Mouse (Mus musculus) MEL (cell line): ENCODE data around the gene Acad10.

Experiments
- BHLHE40 ChIP-seq: IDR thresholded peaks from 2 replicates; pipeline ENCODE4 v1.6.1; 2012; ENCODE audit warnings: low read depth, mild to moderate bottlenecking, inconsistent platforms, low read length, improper control_type of control experiment, borderline replicate concordance
- ELF1 ChIP-seq: IDR thresholded peaks from 2 replicates; pipeline ENCODE4 v1.6.1; 2014; ENCODE audit warnings: low read depth, mild to moderate bottlenecking, inconsistent platforms, low read length, improper control_type of control experiment, moderate library complexity
- NELFE ChIP-seq: IDR thresholded peaks from 2 replicates; pipeline ENCODE4 v1.6.1; 2011; ENCODE audit warnings: low read depth, low read length, improper control_type of control experiment
- POLR2AphosphoS2 ChIP-seq: IDR thresholded peaks from 2 replicates; pipeline ENCODE4 v1.6.1; 2011; ENCODE audit warnings: low read length, improper control_type of control experiment
- ZNF384 ChIP-seq: IDR thresholded peaks from 2 replicates; pipeline ENCODE4 v1.6.1; 2012; ENCODE audit warnings: low read depth, mild to moderate bottlenecking, inconsistent platforms, low read length, improper control_type of control experiment

GRCm38 (mm10) chr5:121664971-121665370, 4.7 kb upstream of the Acad10 start:
- TF ChIP-seq POLR2AphosphoS2 (no peak), ELF1 (no peak), NELFE (no peak), ZNF384 (no peak), BHLHE40 (no peak)
